Mouse (Mus musculus) heart, postnatal 36 days (tissue): Measurements from ENCODE around the gene St8sia4. TPM values are rescaled to one million over a fixed set of nuclear protein-coding genes. Genes with fewer than 3 reads are reported as not detected.
"Not testable (repeated sequence)": the region's sequence is repeated elsewhere in the genome, so short reads cannot be mapped to it uniquely, and the experiment has no call there.

Experiments used
- DNase-seq, 2 experiments: peaks; one replicate each; pipeline ENCODE4 v3.0.0; 2021 to 2022
- intact Hi-C: fragments of 180-260 bp; cut with DNase I; formaldehyde crosslinking; loops from one replicate; pipeline ENCODE4 v1.15.1; 2025
- total RNA-seq, 2 experiments: library from RNA; stranded (reverse); gene quantifications; 2 replicates each; pipeline ENCODE4 v1.2.3; 2021

Gene St8sia4
- total RNA-seq, 2 experiments from 2014 or later = 7.7 to 9.9 TPM

- no peak for DNase-seq
- intact Hi-C loops = no loop called here
These were observed 61.9 kb downstream of the St8sia4 start for GRCm38 (mm10) chr1:95605458-95605857.

- no peak for DNase-seq
- intact Hi-C loops = no loop called here
These were observed 69.3 kb downstream of the St8sia4 start for GRCm38 (mm10) chr1:95598108-95598507.

GRCm38 (mm10) chr1:95596825-95597224 is 70.5 kb downstream of the St8sia4 start:
- DNase-seq = no peak
- intact Hi-C loops = no loop called here

- intact Hi-C loops = no loop called here
- DNase-seq = no peak
These were observed 76.3 kb downstream of the St8sia4 start for GRCm38 (mm10) chr1:95591101-95591500.

GRCm38 (mm10) chr1:95590108-95590507 is 77.3 kb downstream of the St8sia4 start:
- intact Hi-C loops = no loop called here
- peak in 1 of 2 experiments; percentile 49 for DNase-seq

GRCm38 (mm10) chr1:95589471-95589870 is 77.9 kb downstream of the St8sia4 start:
- intact Hi-C loops = no loop called here
- no peak for DNase-seq

- DNase-seq = no peak
- intact Hi-C loops = no loop called here
These were observed 84.1 kb downstream of the St8sia4 start for GRCm38 (mm10) chr1:95583310-95583709.

- intact Hi-C loops = no loop called here
- DNase-seq = no peak
These were observed 85.1 kb downstream of the St8sia4 start for GRCm38 (mm10) chr1:95582264-95582663.

- no peak for DNase-seq
- intact Hi-C loops = no loop called here
These were observed 94.5 kb downstream of the St8sia4 start for GRCm38 (mm10) chr1:95572619-95573540.

GRCm38 (mm10) chr1:95571106-95571505 is 96.3 kb downstream of the St8sia4 start:
- intact Hi-C loops = no loop called here
- DNase-seq = no peak

- intact Hi-C loops, DNase-seq: not testable (repeated sequence)
These were observed 112.8 kb downstream of the St8sia4 start for GRCm38 (mm10) chr1:95554556-95554955.

GRCm38 (mm10) chr1:95541460-95541859 is 125.9 kb downstream of the St8sia4 start:
- intact Hi-C loops = no loop called here
- no peak for DNase-seq
